Mouse (Mus musculus): Measurements from ENCODE around the gene Sec24d.

The Sec24d gene

DNA sequence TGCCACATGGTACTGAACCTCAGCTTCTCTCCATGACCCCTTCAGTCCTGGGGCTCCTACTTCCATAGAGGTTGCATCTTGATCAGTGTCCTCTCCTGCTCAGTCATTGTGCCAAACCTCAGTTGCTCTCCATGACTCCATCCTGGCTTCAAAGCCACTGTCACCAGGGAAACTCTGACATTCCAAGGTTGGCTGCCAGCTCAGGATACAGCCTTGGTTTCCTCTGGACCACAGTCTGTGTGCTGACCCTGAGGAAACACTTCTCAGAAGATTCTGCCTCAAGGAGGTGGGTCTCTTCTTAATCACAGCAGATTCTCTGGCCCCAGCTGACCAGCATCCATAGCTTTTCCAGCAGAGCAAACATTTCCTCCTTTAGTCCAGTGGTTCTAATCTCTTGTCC is 24.4 kb downstream of the Sec24d start:
- in situ Hi-C loops (cut with MboI; ENCODE audit: unreplicated experiment in 2 of 2) = no loop called here

- in situ Hi-C loops (cut with MboI; ENCODE audit: unreplicated experiment in 2 of 2) = no loop called here
Measured at GRCm38 (mm10) chr3:123296654-123297053, 29.4 kb downstream of the Sec24d start.

GRCm38 (mm10) chr3:123298283-123298682 is 31.0 kb downstream of the Sec24d start:
- in situ Hi-C loops (cut with MboI; ENCODE audit: unreplicated experiment in 2 of 2) = no loop called here

GRCm38 (mm10) chr3:123301521-123301920 is 34.3 kb downstream of the Sec24d start:
- in situ Hi-C loops (cut with MboI; ENCODE audit: unreplicated experiment in 2 of 2) = loop anchor here (25.0 kb wide), 2 partner anchors 664 to 1414 kb away; no protein-coding TSS in a partner anchor

DNA sequence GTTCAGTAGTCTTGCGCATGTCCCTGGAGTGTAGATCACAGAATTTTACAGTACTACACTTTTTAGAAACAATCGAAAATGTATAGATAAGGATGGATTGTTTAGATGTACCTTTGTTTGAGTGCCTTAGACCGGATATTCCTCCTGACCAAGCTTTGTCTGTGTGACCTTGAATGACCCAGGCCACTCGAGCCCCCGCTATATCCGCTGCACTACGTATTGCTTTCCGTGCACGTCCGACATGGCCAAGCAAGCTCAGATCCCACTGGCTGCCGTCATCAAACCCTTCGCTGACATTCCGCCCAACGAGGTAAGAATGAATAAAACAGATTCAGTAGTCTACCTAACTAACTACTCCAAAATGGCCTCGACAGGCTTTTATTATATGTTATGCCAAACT is 38.4 kb downstream of the Sec24d start:
- in situ Hi-C loops (cut with MboI; ENCODE audit: unreplicated experiment in 2 of 2) = loop anchor here (25.0 kb wide), 2 partner anchors 668 to 1418 kb away; no protein-coding TSS in a partner anchor

GRCm38 (mm10) chr3:123307446-123307845 is 40.2 kb downstream of the Sec24d start:
- in situ Hi-C loops (cut with MboI; ENCODE audit: unreplicated experiment in 2 of 2) = loop anchor here (25.0 kb wide), 2 partner anchors 670 to 1420 kb away; no protein-coding TSS in a partner anchor

- in situ Hi-C loops (cut with MboI; ENCODE audit: unreplicated experiment in 2 of 2) = loop anchor here (25.0 kb wide), 2 partner anchors 672 to 1422 kb away; no protein-coding TSS in a partner anchor
Measured at GRCm38 (mm10) chr3:123309141-123309540, 41.9 kb downstream of the Sec24d start.

DNA sequence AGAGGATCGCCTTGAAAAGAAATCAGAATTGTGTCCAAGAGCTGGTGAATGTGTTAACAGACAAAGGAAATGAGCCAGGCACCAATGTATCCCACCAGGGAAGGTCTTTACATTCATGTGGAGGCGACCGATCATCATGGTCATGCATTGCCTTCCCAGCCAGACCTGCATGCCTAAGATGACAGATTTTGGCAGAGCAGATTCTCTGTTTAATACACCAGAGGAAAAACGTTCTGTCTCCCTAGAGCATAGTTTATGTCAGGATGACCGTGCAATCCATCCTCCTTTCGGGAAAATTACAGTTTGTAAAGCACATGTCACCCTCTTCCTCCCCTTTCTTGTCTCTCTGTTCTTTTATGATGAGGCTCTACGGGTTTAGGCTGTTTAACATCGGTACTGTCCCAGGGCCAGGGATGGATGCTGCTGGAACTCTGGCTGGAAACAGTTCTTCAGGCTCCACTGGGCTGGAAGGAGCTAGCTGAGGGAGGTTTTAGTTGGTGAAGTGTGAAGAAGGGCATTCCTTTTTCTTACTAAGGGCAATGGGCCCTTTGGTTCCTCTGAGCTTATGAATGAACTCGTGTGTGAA is 45.3 kb downstream of the Sec24d start:
- in situ Hi-C loops (cut with MboI; ENCODE audit: unreplicated experiment in 2 of 2) = loop anchor here (25.0 kb wide), 2 partner anchors 675 to 1425 kb away; no protein-coding TSS in a partner anchor

GRCm38 (mm10) chr3:123313477-123313876 is 46.2 kb downstream of the Sec24d start:
- in situ Hi-C loops (cut with MboI; ENCODE audit: unreplicated experiment in 2 of 2) = loop anchor here (25.0 kb wide), 2 partner anchors 676 to 1426 kb away; no protein-coding TSS in a partner anchor

DNA sequence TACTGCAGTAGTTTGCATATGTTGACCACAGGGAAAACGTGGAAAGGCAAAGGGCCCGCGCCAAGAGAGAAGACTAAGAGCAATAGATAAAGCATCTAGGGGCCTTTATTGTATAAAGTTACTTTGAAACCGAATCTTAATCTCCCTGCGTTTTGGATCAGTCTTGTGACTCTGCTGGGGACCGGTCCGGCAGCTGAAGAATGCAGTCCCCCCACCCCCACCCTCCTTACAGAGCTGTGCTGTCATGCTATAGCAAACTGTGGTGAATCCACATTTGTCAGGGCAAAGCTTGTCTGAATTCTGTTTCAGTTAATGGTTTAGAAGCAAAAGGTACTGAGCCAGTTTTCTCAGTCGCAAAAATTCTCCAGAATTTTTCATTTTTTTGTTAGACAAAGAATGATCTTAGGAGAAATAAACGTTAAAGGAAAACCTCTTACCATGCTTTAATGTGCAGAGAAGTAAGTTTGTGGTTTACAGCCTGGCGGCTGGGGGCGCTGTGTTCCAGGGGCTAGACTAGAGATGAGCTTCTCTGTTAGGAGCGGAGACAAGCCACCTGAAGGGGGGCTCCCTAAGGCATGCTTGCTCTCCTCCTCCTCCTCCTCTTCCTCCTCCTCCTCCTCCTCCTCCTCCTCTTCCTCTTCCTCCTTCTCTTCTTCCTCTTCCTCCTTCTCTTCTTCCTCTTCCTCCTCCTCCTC is 46.8 kb downstream of the Sec24d start:
- in situ Hi-C loops (cut with MboI; ENCODE audit: unreplicated experiment in 2 of 2) = loop anchor here (25.0 kb wide), 2 partner anchors 677 to 1427 kb away; no protein-coding TSS in a partner anchor

GRCm38 (mm10) chr3:123316066-123316465 is 48.8 kb downstream of the Sec24d start:
- in situ Hi-C loops (cut with MboI; ENCODE audit: unreplicated experiment in 2 of 2) = loop anchor here (25.0 kb wide), 2 partner anchors 679 to 1429 kb away; no protein-coding TSS in a partner anchor

- in situ Hi-C loops (cut with MboI; ENCODE audit: unreplicated experiment in 2 of 2) = loop anchor here (25.0 kb wide), 2 partner anchors 680 to 1430 kb away; no protein-coding TSS in a partner anchor
Measured at GRCm38 (mm10) chr3:123317081-123317480, 49.8 kb downstream of the Sec24d start.

DNA sequence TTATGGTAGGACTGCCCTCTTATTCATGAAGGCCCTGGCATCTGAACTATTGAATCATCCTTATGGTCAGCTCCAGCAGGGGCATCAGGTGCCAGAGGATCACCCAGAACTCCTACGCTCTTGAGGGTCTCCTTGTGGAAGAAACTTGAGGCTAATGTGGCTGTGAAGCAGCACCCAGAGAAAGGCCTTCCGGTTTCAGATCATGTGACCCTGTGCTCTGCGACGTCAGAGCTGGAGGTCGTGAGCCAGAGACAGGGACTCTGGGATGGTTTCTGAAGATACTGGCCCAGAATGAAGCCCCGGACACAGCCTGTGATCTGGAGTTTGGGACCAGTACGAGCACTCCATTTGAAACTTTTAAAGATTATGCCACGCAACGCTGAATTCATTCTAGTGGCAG is 53.1 kb downstream of the Sec24d start:
- in situ Hi-C loops (cut with MboI; ENCODE audit: unreplicated experiment in 2 of 2) = loop anchor here (5.0 to 25.0 kb wide), 4 partner anchors 158 to 1436 kb away; no protein-coding TSS in a partner anchor

DNA sequence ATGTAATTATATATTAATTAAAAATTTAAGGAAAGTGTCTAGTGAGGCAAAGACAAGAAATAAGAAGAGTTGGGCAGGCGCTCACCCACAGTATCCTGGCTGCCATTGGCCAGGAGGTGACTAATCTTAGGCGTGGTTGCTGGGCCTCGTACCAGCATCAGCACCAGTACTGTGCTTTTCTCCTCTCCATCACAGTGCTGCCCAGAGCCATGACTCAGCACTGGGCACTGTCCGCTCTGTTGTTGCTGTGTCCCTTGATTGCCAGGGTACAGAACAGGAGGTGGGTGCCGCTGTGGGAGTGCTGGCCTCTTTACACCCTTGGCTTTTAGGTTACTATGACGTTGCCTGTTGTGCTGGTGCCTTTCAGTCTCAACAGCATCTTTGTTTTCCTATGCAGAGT is 54.4 kb downstream of the Sec24d start:
- in situ Hi-C loops (cut with MboI; ENCODE audit: unreplicated experiment in 2 of 2) = loop anchor here (5.0 to 25.0 kb wide), 4 partner anchors 159 to 1437 kb away; no protein-coding TSS in a partner anchor

- in situ Hi-C loops (cut with MboI; ENCODE audit: unreplicated experiment in 2 of 2) = loop anchor here (5.0 to 25.0 kb wide), 4 partner anchors 160 to 1437 kb away; no protein-coding TSS in a partner anchor
Measured at GRCm38 (mm10) chr3:123322147-123322546, 54.9 kb downstream of the Sec24d start.

GRCm38 (mm10) chr3:123324326-123324725 is 57.1 kb downstream of the Sec24d start:
- in situ Hi-C loops (cut with MboI; ENCODE audit: unreplicated experiment in 2 of 2) = loop anchor here (5.0 to 25.0 kb wide), 4 partner anchors 162 to 1440 kb away; no protein-coding TSS in a partner anchor

DNA sequence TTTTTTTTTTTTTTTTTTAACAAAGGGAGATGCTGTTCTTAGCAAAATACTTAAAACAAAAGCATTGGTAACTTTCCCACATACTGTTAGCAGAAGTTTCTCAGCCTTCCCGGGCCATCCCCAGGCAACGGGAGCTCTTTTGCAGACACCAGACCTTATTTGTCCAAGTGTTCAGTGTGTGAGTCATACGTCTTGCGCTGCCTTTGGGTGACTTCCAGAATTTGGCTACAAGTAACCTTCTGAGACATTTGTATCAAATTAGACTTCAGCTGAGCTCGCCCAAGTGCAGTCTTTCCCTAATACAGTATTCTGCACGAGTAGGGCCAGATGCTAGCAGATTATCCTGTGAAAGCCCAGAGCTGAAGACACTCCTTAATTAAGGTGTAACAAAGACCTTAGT is 62.0 kb downstream of the Sec24d start:
- in situ Hi-C loops (cut with MboI; ENCODE audit: unreplicated experiment in 2 of 2) = loop anchor here in 1 of 2 experiments (10.0 kb wide), 1 partner anchor 1444 kb away; no protein-coding TSS in a partner anchor

- in situ Hi-C loops (cut with MboI; ENCODE audit: unreplicated experiment in 2 of 2) = no loop called here
Measured at GRCm38 (mm10) chr3:123330221-123330620, 63.0 kb downstream of the Sec24d start.

DNA sequence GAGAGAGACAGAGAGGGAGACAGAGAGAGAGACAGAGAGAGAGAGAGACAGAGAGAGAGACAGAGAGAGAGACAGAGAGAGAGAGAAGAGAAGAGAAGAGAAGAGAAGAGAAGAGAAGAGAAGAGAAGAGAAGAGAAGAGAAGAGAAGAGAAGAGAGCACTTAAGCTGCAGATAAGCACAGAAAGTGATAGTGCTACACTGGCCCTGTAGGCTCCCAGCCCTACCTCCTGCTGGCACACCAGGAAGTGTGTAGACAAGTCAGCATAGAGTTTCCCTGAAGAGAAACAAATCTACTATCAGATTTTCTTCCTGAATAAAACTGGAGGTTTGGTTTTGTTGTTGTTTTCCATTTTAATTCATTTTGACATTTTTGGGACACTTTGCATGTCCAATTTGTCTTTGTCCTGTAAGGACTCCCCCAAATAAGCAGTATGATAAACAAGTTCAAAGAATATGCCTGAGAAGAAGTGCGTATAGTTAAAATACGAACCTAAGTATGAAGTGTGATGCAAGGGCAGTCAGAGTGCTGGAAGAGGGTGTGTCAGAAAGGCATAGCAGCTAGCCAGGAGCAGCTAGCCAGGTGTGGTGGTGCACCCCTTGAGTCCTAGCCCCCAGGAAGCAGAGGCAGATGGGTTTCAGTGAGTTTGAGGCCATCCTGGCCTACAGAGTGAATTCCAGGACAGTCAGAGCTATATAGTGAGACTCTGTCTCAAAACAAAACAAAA is 65.2 kb downstream of the Sec24d start:
- in situ Hi-C loops (cut with MboI; ENCODE audit: unreplicated experiment in 2 of 2) = no loop called here

GRCm38 (mm10) chr3:123333055-123333424 is 65.8 kb downstream of the Sec24d start:
- in situ Hi-C loops (cut with MboI; ENCODE audit: unreplicated experiment in 2 of 2) = no loop called here

DNA sequence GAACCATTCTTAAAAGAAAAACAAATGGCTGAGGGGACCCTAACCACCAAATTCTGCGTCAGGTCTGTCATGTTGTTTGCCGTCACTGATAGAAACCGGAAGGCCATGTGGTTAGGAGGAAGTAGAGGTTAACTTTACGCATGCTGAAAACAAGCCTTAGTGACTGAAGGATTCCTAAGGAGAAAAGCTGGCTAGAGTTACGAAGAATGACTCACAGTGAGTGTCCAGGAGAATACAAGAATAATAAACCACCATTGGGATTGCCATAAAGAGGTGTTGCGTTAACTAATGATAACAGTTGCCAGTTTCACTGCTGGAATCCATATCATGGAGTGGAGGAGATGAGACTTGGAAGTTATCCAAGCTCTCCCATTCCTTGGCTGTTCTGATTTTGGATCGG is 67.7 kb downstream of the Sec24d start:
- in situ Hi-C loops (cut with MboI; ENCODE audit: unreplicated experiment in 2 of 2) = no loop called here

Data from v-Abl transformed pro-B cells (cell line).